Mouse (Mus musculus) stomach, embryonic 16.5 days (tissue): ENCODE measurements at regions not wholly inside any gene's neighbourhood (a gene's known extent, or its start where the extent isn't known, plus 50 kb on each side); places are given as distances from the start of the nearest gene placed in this dataset.

ENCODE experiments used
- ATAC-seq: fragments of 200-750 bp; cut with Nextera tagmentation; 2 replicates; pipeline ENCODE4 v1.8.0; 2017; ENCODE audit warnings: moderate number of reproducible peaks, moderate TSS enrichment; ENCODE audit not compliant: insufficient read depth, low FRiP score
- H3K27ac ChIP-seq: fragments of 300-500 bp; sonication (generic); 2 replicates; pipeline ENCODE4 v1.5.1; 2014; ENCODE audit warnings: low read length
- H3K27me3 ChIP-seq: fragments of 300-500 bp; sonication (generic); 2 replicates; pipeline ENCODE4 v1.6.1; 2014; ENCODE audit warnings: low read length, control low read depth, mixed read lengths; ENCODE audit not compliant: control insufficient read depth, insufficient read depth
- H3K36me3 ChIP-seq: fragments of 300-500 bp; sonication (generic); 2 replicates; pipeline ENCODE4 v1.6.1; 2014; ENCODE audit warnings: low read length; ENCODE audit not compliant: control insufficient read depth, insufficient read depth
- H3K4me1 ChIP-seq: fragments of 300-500 bp; sonication (generic); 2 replicates; pipeline ENCODE4 v1.6.1; 2014; ENCODE audit warnings: low read length, control low read depth, mixed read lengths; ENCODE audit not compliant: control insufficient read depth, insufficient read depth
- H3K4me2 ChIP-seq: fragments of 300-500 bp; sonication (generic); 2 replicates; pipeline ENCODE4 v1.6.1; 2014; ENCODE audit warnings: low read depth, low read length, mixed read lengths
- H3K4me3 ChIP-seq: fragments of 300-500 bp; sonication (generic); replicated peaks from 2 replicates; pipeline ENCODE4 v1.5.1; 2014; ENCODE audit warnings: mild to moderate bottlenecking, low read length
- H3K9ac ChIP-seq: fragments of 300-500 bp; sonication (generic); 2 replicates; pipeline ENCODE4 v1.6.1; 2014; ENCODE audit warnings: low read length
- H3K9me3 ChIP-seq: fragments of 300-500 bp; sonication (generic); replicated peaks from 2 replicates; pipeline ENCODE4 v1.6.1; 2016; ENCODE audit warnings: low read length, control low read depth; ENCODE audit not compliant: control insufficient read depth
- WGBS: fragments of 180-500 bp; shearing (Covaris S2); extraction: QIAGEN DNeasy Blood & Tissue Kit; methylation state at CpG from one replicate; pipeline ENCODE4 v1.1.7; 2014; 5-methylcytosine and 5-hydroxymethylcytosine counted together

DNA sequence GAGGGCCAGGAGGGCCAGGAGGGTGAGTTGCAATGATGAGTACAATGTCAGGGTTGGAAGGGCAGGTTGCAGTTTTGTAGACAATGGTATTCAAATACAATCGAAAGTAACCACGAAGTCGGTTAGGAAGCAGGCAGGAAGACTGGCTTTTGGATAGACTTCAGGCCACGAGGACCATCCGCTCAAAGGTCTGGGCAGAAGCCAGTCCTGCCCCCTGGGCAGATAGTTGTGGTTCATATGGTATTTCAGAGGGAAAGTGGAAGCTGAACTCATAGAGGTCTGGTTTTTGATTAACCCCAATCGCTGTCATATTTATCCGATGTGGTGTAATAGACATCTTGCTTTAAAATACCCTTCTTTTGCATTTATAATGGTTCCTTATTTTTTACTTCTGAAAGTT lies 255.2 kb downstream of the Gm11077 start:
- ATAC-seq: no peak

DNA sequence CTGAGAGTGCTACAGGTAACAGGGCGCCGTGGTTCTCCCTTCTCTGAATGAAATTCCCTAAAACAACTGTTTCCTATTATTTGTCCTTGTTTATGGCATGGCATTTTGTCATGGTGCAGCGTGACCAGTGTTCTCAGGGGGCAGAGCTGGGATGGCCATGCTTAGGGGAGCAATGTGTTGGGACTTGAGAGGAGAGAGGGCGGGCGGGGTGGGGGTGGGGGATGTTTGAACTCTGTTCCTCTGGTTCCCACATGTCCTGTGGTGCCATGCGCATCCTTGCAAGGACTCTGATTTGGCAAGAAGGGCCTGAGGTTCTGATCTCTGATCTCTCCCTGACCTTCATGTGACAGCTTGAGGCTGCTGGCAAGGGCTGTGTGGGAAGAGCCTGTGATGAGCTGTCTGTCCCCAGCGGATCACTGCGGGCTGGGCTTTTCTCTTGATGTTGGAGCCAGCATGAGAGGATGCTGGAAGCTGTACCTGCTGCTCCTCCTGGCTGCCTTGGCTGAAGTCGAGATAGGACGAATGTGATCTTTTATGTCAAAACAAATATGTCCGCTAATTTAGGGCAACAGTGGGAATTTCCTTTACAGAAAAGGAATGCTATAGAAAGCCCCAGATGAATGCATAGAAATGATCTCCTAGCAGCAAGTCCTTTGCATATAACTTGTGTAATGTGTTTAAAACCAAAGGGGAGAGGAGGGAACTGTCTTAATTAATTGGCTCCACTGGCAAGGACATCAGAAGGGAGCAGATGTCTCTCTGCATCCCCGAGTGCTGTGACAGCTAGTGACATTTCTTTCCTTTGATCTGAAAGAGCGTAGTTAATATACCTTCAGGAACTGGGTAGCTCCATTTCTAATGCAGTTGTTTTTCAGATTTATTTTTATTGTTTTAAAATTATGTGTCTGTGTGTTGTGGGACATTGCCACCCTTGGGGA lies 255.2 kb upstream of the Pde3a start:
- no peak overlapping the region for H3K4me2 ChIP-seq
- WGBS: 76% methylated on average over 13 of the region's 13 CpGs
- H3K27ac ChIP-seq: no peak overlapping the region
- no peaks in the 10 kb centered on the region for H3K9me3 ChIP-seq
- no peaks in the 10 kb centered on the region for H3K4me1 ChIP-seq
- no peaks in the 10 kb centered on the region for H3K27me3 ChIP-seq
- no peak overlapping the region for H3K9ac ChIP-seq
- no peak overlapping the region for H3K4me3 ChIP-seq
- H3K36me3 ChIP-seq: no peaks in the 10 kb centered on the region
- ATAC-seq: no peak

More for the DNA sequence above, 255.2 kb downstream of the Gm11077 start:
- 93% methylated on average over 7 of the region's 7 CpGs for WGBS
- Histone ChIP-seq H3K9ac (no peak overlapping the region), H3K36me3 (no peaks in the 10 kb centered on the region), H3K27me3 (no peaks in the 10 kb centered on the region), H3K4me1 (no peaks in the 10 kb centered on the region), H3K9me3 (no peaks in the 10 kb centered on the region), H3K27ac (no peak overlapping the region), H3K4me3 (no peak overlapping the region), H3K4me2 (no peak overlapping the region)

DNA sequence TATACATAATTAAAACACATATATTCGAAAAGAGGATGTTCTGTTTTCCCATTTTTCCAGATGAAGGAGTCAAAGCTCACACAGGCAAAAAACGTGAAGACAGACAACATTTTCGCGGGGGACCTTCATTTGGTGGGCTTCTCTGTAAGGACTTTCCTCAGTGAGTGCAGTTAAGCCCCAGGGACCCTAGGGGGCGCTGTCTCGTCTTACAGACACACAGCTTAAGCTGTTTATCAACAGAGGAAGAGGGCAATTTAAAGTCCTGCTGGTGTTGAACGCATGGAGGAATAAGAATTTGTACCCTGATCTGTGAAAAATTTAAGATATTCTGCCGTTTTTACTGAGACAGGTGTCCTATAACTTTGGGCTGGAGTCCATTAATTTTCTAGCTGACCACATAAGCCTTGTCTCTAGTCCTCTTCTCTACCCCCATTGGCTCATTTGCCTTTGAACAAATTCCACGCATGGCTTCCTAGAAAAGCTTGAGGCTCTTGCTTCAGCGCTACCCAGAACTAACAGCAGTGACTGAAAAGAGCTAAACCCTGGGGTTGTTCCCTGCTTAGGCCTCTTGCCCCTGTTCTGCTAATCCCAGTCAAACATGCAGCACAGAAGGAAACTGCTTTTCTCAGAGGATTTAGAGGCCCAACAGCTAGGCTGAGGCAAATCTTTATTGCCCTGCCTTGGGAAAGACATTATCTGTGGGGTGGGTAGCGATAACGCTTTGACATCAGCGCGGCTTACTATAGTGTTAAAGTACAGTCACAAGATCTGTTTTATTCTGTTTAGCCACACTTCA lies 253.5 kb upstream of the Pde3a start:
- 65% methylated on average over 14 of the region's 14 CpGs for WGBS
- no peak overlapping the region for H3K4me2 ChIP-seq
- H3K9ac ChIP-seq: no peak overlapping the region
- ATAC-seq: peak; percentile 37; the same call in 1 of the 2 replicates
- H3K4me3 ChIP-seq: no peak overlapping the region
- H3K27ac ChIP-seq: no peak overlapping the region
- H3K36me3 ChIP-seq: no peaks in the 10 kb centered on the region
- no peaks in the 10 kb centered on the region for H3K9me3 ChIP-seq
- H3K27me3 ChIP-seq: no peaks in the 10 kb centered on the region
- H3K4me1 ChIP-seq: no peaks in the 10 kb centered on the region

DNA sequence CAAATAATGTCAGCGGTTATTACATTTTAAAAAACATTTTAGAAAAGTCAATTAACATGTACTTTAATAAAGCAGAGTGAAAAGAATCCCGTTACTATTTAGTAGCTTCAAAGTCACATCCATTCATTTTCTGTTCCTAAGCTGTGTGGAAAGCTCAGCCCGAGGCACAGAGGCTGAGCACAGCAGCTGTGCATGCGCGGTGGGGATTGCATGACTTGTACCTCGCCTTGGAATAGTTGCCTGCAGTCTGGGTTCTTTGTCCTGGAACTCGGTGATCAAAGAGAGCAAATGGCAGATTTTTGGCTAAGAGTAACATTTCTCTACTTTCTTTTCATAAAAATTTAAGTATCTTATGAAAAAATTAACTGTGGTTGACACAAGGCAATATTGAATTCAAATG lies 251.0 kb upstream of the Pde3a start:
- 81% methylated on average over 7 of the region's 7 CpGs for WGBS
- Histone ChIP-seq H3K9me3 (no peaks in the 10 kb centered on the region), H3K27ac (no peak overlapping the region), H3K4me2 (no peak overlapping the region), H3K36me3 (no peaks in the 10 kb centered on the region), H3K4me3 (no peak overlapping the region), H3K4me1 (no peaks in the 10 kb centered on the region), H3K27me3 (no peaks in the 10 kb centered on the region), H3K9ac (no peak overlapping the region)
- no peak for ATAC-seq

DNA sequence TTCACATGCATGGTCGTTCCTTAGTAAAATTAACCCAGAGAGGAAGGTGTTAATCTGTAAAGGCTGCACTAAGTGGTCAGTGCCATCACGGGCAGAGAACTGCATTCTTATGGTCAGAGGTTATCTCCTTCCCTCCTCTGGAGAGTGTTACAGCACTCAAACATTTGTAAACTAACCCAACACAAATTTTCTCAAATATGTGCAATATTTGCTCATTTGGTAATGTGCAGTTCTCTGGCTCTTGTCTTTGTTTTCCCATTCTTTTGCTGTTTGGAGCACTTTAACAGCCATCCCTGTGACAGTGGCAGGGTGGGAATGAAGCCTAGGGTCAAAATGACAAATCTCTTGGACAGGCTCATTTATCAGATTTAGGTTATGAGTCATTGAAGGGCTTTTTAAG lies 248.5 kb upstream of the Pde3a start:
- H3K27me3 ChIP-seq: no peaks in the 10 kb centered on the region
- WGBS: 20% methylated on average over 2 of the region's 2 CpGs
- H3K4me3 ChIP-seq: no peak overlapping the region
- H3K27ac ChIP-seq: no peak overlapping the region
- H3K4me2 ChIP-seq: no peak overlapping the region
- ATAC-seq: no peak
- H3K4me1 ChIP-seq: no peaks in the 10 kb centered on the region
- H3K9ac ChIP-seq: no peak overlapping the region
- H3K36me3 ChIP-seq: no peaks in the 10 kb centered on the region
- no peaks in the 10 kb centered on the region for H3K9me3 ChIP-seq

DNA sequence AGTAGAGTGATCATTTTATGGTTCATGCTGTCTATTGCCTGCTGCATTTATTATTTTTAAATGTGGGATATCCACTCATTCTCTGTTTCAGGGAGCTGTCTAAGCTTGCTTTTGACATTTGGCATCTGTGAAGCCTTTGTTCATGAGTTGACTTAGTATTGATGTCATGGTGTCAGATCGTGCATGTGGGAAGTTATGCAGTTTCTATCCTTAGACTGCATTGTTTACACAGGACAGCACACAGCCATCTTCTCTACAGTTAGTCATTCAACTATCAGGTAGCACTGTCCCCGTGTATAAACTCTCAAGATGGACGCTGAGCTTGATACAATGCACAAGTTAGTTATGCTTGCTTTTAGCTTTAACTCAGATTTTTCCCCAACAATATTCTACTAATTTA lies 247.8 kb upstream of the Pde3a start:
- no peak for ATAC-seq
- Histone ChIP-seq H3K27ac (no peak overlapping the region), H3K4me3 (no peak overlapping the region), H3K4me1 (no peaks in the 10 kb centered on the region), H3K4me2 (no peak overlapping the region), H3K27me3 (no peaks in the 10 kb centered on the region), H3K9me3 (no peaks in the 10 kb centered on the region), H3K36me3 (no peaks in the 10 kb centered on the region), H3K9ac (no peak overlapping the region)
- WGBS: 44% methylated on average over 3 of the region's 3 CpGs

DNA sequence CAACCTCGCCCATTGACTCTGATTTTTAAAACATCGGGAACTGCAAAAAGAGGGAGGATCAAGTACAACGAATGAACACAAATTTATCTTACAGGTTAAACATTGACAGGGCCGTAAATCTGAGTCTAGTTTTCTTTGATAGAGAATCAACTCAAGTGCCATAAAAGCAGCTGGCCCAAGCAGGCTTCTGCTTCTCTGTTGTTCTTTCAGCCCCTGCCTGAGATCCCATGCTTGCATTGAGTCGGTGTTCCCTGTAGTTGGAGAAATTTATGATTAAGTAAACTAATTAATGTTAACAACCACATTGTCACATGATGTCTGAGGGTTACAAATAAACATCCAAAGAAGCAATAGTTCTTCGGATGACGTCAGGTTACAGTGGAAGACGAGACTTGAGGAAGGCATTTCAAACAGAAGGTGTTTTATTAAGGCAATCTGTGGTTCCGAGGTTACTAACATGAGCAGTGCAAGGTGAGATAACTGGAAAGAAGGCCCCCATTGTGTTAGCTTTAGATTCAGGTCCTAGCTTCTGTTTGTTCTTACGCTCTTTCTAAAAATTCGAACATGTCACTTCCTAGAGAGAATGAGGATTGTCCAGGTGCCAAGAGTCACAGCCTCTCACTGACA lies 233.9 kb upstream of the Pde3a start:
- no peak overlapping the region for H3K9ac ChIP-seq
- H3K4me2 ChIP-seq: no peak overlapping the region
- no peak for ATAC-seq
- H3K27me3 ChIP-seq: no peaks in the 10 kb centered on the region
- H3K27ac ChIP-seq: no peak overlapping the region
- no peaks in the 10 kb centered on the region for H3K36me3 ChIP-seq
- H3K4me1 ChIP-seq: no peaks in the 10 kb centered on the region
- no peaks in the 10 kb centered on the region for H3K9me3 ChIP-seq
- WGBS: 59% methylated on average over 11 of the region's 11 CpGs
- H3K4me3 ChIP-seq: no peak overlapping the region

DNA sequence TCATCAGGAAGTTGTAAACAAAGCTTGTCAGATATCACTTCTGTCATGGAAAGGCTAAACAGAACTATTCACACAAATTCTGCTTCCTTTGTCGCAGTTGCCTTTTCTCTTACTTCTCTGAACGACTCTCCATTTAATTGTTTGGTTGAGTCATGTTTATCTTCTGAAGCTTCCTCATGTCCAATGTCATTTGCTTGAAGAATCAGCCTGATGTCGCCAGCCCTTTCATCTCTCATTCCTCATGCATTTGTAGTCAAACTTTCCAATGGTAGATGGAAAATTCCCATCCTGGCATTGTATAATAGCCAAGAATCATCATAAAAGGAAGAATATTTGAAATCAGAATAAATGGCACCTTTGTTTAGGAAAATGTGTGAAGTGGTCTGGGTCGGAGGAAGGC lies 225.6 kb upstream of the Pde3a start:
- H3K27ac ChIP-seq: no peak overlapping the region
- H3K27me3 ChIP-seq: no peaks in the 10 kb centered on the region
- H3K4me3 ChIP-seq: no peak overlapping the region
- no peak for ATAC-seq
- no peaks in the 10 kb centered on the region for H3K4me1 ChIP-seq
- H3K9me3 ChIP-seq: no peaks in the 10 kb centered on the region
- no peaks in the 10 kb centered on the region for H3K36me3 ChIP-seq
- no peak overlapping the region for H3K4me2 ChIP-seq
- WGBS: 67% methylated on average over 4 of the region's 4 CpGs
- no peak overlapping the region for H3K9ac ChIP-seq

DNA sequence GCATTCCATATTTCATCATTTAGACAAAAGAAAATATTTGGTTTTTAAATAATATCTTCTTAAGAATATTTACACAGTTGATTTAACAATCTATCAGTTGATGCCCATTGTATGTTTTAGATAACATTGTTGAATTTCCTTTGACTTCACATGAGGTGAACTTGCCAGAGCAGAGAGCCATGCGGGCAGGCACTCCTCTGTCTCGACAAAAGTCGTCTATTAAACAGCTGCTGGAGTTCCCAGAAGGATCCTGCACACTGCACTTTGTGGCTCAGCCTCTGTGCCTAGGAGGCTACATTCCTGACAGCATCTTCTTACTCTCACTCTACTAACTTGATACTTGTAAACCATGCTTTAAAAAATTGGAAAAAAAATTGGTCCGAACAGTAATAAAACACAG lies 221.7 kb upstream of the Pde3a start:
- ATAC-seq: peak; percentile 62; the same call in 1 of the 2 replicates
- Histone ChIP-seq H3K27me3 (no peaks in the 10 kb centered on the region), H3K9me3 (no peaks in the 10 kb centered on the region), H3K4me1 (no peaks in the 10 kb centered on the region), H3K4me3 (no peak overlapping the region), H3K36me3 (no peaks in the 10 kb centered on the region), H3K4me2 (no peak overlapping the region), H3K27ac (no peak overlapping the region), H3K9ac (no peak overlapping the region)
- 38% methylated on average over 4 of the region's 4 CpGs for WGBS
